Mouse (Mus musculus) megakaryocyte, embryonic 14.5 days (primary cell): ENCODE measurements around the gene Slc35c1. TPM values are rescaled to one million over a fixed set of nuclear protein-coding genes. Genes with fewer than 3 reads are reported as not detected.

Experiments used
- H3K27me3 ChIP-seq: replicated peaks from 2 replicates; pipeline ENCODE3; 2012; ENCODE audit warnings: inconsistent platforms
- H3K36me3 ChIP-seq: replicated peaks from 2 replicates; pipeline ENCODE3; 2012; ENCODE audit warnings: low read length, inconsistent platforms, mixed read lengths
- H3K4me1 ChIP-seq: 2 replicates; pipeline ENCODE4 v1.6.1; 2012; ENCODE audit warnings: inconsistent platforms
- H3K4me3 ChIP-seq: replicated peaks from 2 replicates; pipeline ENCODE3; 2012; ENCODE audit warnings: moderate library complexity, mild to moderate bottlenecking, inconsistent platforms
- H3K9me3 ChIP-seq: 2 replicates; pipeline ENCODE4 v1.6.1; 2012; ENCODE audit warnings: inconsistent platforms
- FLI1 ChIP-seq: IDR thresholded peaks from 2 replicates; pipeline ENCODE4 v1.6.1; 2012; ENCODE audit warnings: low read length, inconsistent platforms, mixed read lengths
- GATA1 ChIP-seq: IDR thresholded peaks from 3 replicates; pipeline ENCODE4 v1.6.1; 2012; ENCODE audit warnings: mixed read lengths, low read length, inconsistent platforms, borderline replicate concordance
- polyA plus RNA-seq: library from polyadenylated mRNA; stranded (reverse); fragments of >175 nt; gene quantifications from 2 replicates; pipeline ENCODE4 v1.2.3, GENCODE M21; 2012; ENCODE audit warnings: low replicate concordance; ENCODE audit not compliant: insufficient read depth

Slc35c1 gene
- polyA plus RNA-seq, 1 experiment: 10.3 TPM

- peaks cover 73% of the 10 kb centered on the region for H3K36me3 ChIP-seq
- no peak for TF ChIP-seq FLI1
- no peak for TF ChIP-seq GATA1
- H3K4me1 ChIP-seq: peaks cover 100% of the 10 kb centered on the region
- no peak overlapping the region for H3K4me3 ChIP-seq
- H3K9me3 ChIP-seq: no peaks in the 10 kb centered on the region
- H3K27me3 ChIP-seq: no peaks in the 10 kb centered on the region
Observed at GRCm38 (mm10) chr2:92427882-92428281, 32.5 kb downstream of the Slc35c1 start.

GRCm38 (mm10) chr2:92426426-92426825 lies 33.9 kb downstream of the Slc35c1 start:
- no peaks in the 10 kb centered on the region for H3K27me3 ChIP-seq
- no peak overlapping the region for H3K4me3 ChIP-seq
- peaks cover 100% of the 10 kb centered on the region for H3K4me1 ChIP-seq
- no peak for TF ChIP-seq GATA1
- no peak for TF ChIP-seq FLI1
- H3K36me3 ChIP-seq: peaks cover 78% of the 10 kb centered on the region
- H3K9me3 ChIP-seq: no peaks in the 10 kb centered on the region

DNA sequence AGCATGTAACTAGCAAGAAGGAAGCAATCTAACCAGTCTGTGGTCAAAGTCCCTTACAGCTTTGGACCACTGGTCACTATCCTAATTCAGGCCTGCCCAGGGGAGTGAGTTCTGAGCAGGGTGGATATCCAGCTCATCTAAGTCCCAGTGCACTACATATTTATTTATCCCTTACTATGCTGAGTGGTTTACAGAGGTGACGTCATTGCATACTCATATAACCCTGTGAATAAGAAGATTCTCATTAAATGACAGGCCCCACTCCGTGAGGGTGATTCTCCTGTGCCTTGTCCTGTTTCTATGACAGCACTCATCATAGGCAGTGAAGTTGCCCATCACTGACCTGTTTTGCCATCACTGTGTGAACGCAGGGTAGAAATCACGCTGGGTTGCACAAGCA lies 35.0 kb downstream of the Slc35c1 start:
- Histone ChIP-seq H3K27me3 (no peaks in the 10 kb centered on the region), H3K36me3 (peaks cover 86% of the 10 kb centered on the region), H3K9me3 (no peaks in the 10 kb centered on the region), H3K4me1 (peaks cover 89% of the 10 kb centered on the region), H3K4me3 (no peak overlapping the region)
- TF ChIP-seq FLI1 (no peak), GATA1 (no peak)

GRCm38 (mm10) chr2:92424462-92425308 lies 35.7 kb downstream of the Slc35c1 start:
- no peak for TF ChIP-seq GATA1
- no peak for TF ChIP-seq FLI1
- peaks cover 83% of the 10 kb centered on the region for H3K4me1 ChIP-seq
- no peak overlapping the region for H3K4me3 ChIP-seq
- H3K9me3 ChIP-seq: no peaks in the 10 kb centered on the region
- no peaks in the 10 kb centered on the region for H3K27me3 ChIP-seq
- H3K36me3 ChIP-seq: peaks cover 90% of the 10 kb centered on the region

DNA sequence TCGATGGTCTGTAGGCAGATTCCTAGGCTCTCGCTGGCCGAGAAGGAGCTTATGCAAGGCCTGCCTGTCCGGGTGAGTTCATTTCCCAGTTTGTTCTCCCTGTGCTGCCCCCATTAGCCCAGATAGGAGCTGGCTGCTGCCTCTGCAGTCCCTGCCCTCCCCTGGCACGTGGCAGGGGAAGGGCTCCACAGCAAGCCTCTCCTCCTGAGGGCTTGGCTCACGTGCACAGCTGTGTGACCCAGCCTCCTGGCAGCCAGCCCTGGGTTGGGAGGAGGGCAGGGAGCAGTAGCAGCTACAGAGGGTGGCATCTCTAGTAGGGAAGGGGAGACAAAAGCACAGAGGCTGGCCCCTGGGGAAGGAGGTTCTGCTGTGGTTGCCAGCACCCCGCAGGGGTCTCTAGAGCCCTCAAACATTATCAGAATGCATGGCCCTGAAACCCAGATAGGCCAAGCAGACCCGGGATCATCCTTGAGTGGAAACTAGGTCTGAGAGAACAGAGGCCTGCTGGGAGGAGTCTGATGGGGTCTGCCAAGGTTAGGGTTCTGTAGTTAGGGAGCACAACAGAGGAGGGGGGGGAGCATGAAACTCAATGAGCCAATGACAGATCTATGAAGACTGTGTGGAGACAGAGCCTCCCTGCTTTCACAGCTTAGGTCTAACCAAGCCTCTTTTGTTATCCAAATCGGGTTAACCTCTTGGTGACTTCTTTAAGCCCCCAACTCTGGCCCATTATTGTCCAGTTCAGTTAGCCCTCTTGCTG lies 36.5 kb downstream of the Slc35c1 start:
- H3K27me3 ChIP-seq: no peaks in the 10 kb centered on the region
- no peaks in the 10 kb centered on the region for H3K9me3 ChIP-seq
- no peak overlapping the region for H3K4me3 ChIP-seq
- TF ChIP-seq GATA1 (no peak), FLI1 (no peak)
- peaks cover 92% of the 10 kb centered on the region for H3K36me3 ChIP-seq
- H3K4me1 ChIP-seq: peaks cover 75% of the 10 kb centered on the region

GRCm38 (mm10) chr2:92423156-92423555 lies 37.2 kb downstream of the Slc35c1 start:
- Histone ChIP-seq H3K4me1 (peaks cover 67% of the 10 kb centered on the region), H3K9me3 (no peaks in the 10 kb centered on the region), H3K4me3 (no peak overlapping the region), H3K36me3 (peaks cover 97% of the 10 kb centered on the region), H3K27me3 (no peaks in the 10 kb centered on the region)
- TF ChIP-seq FLI1 (no peak), GATA1 (no peak)

DNA sequence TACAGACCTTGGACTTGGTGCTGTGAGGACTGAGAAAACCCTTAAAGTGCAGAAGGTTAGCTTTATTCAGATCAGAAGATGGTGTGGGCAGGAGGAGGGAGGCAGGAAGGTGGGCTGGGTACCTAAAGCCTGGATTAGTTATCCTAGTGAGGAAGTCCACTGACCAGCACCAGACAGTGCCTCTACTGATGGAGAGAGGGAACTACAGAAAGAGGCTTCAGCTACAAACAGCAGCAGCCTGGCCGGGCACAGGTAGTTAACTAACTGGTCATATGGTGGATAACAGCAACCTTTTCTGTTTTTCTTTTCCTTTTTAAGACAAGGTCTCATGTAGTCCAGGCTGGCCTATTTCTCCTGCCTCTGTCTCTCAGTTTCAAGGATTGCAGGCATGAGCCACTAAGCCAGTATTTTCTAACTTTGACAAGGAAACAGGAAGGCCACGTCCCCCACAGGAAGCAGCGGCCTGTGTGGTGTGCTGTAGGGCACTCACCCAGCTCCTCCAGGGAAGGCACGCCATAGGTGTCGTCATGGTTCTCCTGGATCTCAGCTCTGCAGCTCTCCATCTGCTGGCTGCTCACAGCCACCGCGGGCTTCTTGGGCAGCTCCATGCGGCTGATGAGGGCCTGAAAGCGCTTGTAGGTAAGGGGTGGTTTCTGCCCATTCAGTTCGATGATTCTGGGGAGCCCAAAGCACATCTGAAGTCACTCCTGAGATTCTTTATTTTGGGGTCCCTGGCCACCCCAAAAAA lies 37.8 kb downstream of the Slc35c1 start:
- TF ChIP-seq FLI1 (no peak), GATA1 (no peak)

DNA sequence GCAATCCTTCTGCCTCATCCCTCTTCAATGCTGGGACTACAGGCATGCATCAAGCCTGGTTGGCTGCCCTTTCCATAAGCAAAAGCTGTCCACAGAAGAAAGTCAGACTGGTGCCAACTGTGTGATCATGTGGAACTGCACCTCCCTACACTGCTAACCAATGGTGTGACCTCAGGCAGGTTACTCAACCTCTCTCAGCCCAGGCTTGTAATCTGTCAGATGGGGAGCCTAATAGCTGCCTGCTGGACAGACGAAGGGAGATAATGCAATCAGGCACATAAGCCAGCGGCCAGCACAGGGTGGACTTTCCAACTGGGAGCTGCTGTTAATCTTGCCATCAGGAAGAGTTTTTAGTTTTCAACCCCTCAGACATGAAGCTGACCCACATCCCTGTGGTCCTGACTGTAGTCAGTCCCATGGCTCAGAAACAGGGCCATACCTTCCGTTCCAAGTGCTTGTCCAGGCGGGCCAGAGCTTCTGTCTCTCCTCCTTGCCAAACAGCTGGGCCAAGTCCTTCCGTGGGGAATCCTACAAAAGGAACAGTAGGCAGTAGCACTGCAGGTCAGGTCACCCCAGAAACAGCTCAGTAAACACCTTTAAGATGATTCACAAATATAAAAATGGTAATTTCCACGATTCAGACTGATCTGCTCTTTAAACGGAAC lies 38.5 kb downstream of the Slc35c1 start:
- H3K27me3 ChIP-seq: no peaks in the 10 kb centered on the region
- TF ChIP-seq FLI1: no peak
- TF ChIP-seq GATA1: no peak
- peaks cover 60% of the 10 kb centered on the region for H3K4me1 ChIP-seq
- no peak overlapping the region for H3K4me3 ChIP-seq
- H3K36me3 ChIP-seq: peaks cover 100% of the 10 kb centered on the region
- H3K9me3 ChIP-seq: no peaks in the 10 kb centered on the region

More for the DNA sequence above, 37.8 kb downstream of the Slc35c1 start:
- peak overlapping the region; percentile 71 for H3K4me3 ChIP-seq
- no peaks in the 10 kb centered on the region for H3K27me3 ChIP-seq
- no peaks in the 10 kb centered on the region for H3K9me3 ChIP-seq
- H3K36me3 ChIP-seq: peaks cover 98% of the 10 kb centered on the region
- peaks cover 64% of the 10 kb centered on the region for H3K4me1 ChIP-seq

DNA sequence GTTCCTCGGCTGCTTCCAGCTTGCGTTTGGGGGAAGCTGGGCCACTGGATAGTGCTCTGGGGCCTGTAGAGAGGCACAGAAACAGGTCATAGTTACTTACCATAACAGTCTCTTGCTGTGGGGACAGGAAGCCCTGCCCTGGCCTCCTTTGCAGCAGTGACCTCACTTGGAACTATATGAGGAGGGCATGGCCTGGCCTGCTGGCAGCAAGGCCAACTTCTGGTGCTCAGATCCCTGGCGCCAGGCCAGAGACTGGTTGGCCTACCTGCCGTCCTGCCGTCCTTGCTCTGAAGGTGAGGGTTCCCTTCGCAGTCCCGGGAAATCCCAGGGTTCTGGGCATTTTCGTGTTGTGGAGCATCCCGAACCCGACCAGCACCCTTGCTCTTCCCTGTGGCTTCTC lies 48.6 kb downstream of the Slc35c1 start:
- Histone ChIP-seq H3K27me3 (no peaks in the 10 kb centered on the region), H3K9me3 (no peaks in the 10 kb centered on the region), H3K4me1 (no peaks in the 10 kb centered on the region), H3K36me3 (peaks cover 100% of the 10 kb centered on the region), H3K4me3 (no peak overlapping the region)
- TF ChIP-seq GATA1 (no peak), FLI1 (no peak)
